Mouse (Mus musculus) adrenal gland, postnatal 14 days (tissue): ENCODE data around the gene Rsph6a. TPM values are rescaled to one million over a fixed set of nuclear protein-coding genes. Genes with fewer than 3 reads are reported as not detected.
A peak's percentile ranks its signal among the peaks of the same experiment; 100 is the strongest.

Experiments
- DNase-seq: peaks from one replicate; pipeline ENCODE4 v3.0.0; 2021; ENCODE audit warnings: mixed read lengths
- microRNA-seq, 2 experiments: library from miRNA; unstranded; fragments of <30 nt; microRNA quantifications; one replicate each; pipeline ENCODE4 v1.2.0; 2021
- total RNA-seq: library from RNA; stranded (reverse); gene quantifications from 2 replicates; pipeline ENCODE4 v1.2.3, GENCODE M21; 2021

Gene Rsph6a
- total RNA-seq, 1 experiment from 2014 or later, result not detected

- no peak for DNase-seq
Observed at GRCm38 (mm10) chr7:19100290-19100689, 45.8 kb downstream of the Rsph6a start.

GRCm38 (mm10) chr7:19103741-19104140 lies 49.3 kb downstream of the Rsph6a start:
- peak; percentile 35 for DNase-seq

- no peak for DNase-seq
Observed at GRCm38 (mm10) chr7:19104486-19104885, 50.0 kb downstream of the Rsph6a start.

GRCm38 (mm10) chr7:19107436-19107835 lies 52.9 kb downstream of the Rsph6a start:
- DNase-seq, result peak; percentile 43

GRCm38 (mm10) chr7:19109565-19109964 lies 55.1 kb downstream of the Rsph6a start:
- no peak for DNase-seq

GRCm38 (mm10) chr7:19118028-19118771 lies 63.7 kb downstream of the Rsph6a start, which contains the start of gene Gm4969:
Gene Gm4969 (minus strand): TSS chr7:19118368.
- peak; percentile 75 for DNase-seq

- DNase-seq, result no peak
Observed at GRCm38 (mm10) chr7:19119083-19119482, 64.6 kb downstream of the Rsph6a start.

- peak; percentile 96 for DNase-seq
Observed at GRCm38 (mm10) chr7:19119631-19120429, 65.3 kb downstream of the Rsph6a start, which contains the start of gene Fbxo46. Gene Fbxo46 (plus strand): TSS chr7:19119859.

- DNase-seq, result peak; percentile 52
Observed at GRCm38 (mm10) chr7:19121686-19122085, 67.2 kb downstream of the Rsph6a start.

Small RNA genes lying within 50 kb of the gene (microRNA-seq; reads per million reads assigned to microRNA genes)
- 0.85 to 2.3 reads per million in 2 experiments for gene Mir3100

Other genes with a start within 250 kb of the Rsph6a start
- gene Psg17, start 233.1 kb upstream of the Rsph6a start, total RNA-seq, result not detected in 2 replicates
- 5.1 and 6.3 TPM in 2 replicates for gene Mill2, start 214.7 kb upstream of the Rsph6a start, total RNA-seq
- 2.3 and 4.5 TPM in 2 replicates for gene Pglyrp1, start 183.4 kb upstream of the Rsph6a start, total RNA-seq
- 12.2 and 12.9 TPM in 2 replicates for gene Ccdc61, start 144.3 kb upstream of the Rsph6a start, total RNA-seq
- 7.2 and 8.0 TPM in 2 replicates for gene Nova2, start 128.8 kb upstream of the Rsph6a start, total RNA-seq
- not detected in 2 replicates for gene Nanos2, start 67.3 kb upstream of the Rsph6a start, total RNA-seq
- gene Mypop, start 63.4 kb upstream of the Rsph6a start, total RNA-seq, result 7.1 and 8.2 TPM in 2 replicates
- 35.9 and 38.6 TPM in 2 replicates for gene Irf2bp1, start 50.6 kb upstream of the Rsph6a start, total RNA-seq
- gene Foxa3, start 31.2 kb upstream of the Rsph6a start, total RNA-seq, result 0.34 and 6.8 TPM in 2 replicates
- 83.7 and 84.3 TPM in 2 replicates for gene Sympk, start 30.3 kb upstream of the Rsph6a start, total RNA-seq
- 45.7 and 47.7 TPM in 2 replicates for gene Dmwd, start 21.5 kb downstream of the Rsph6a start, total RNA-seq
- gene Dmpk, start 29.2 kb downstream of the Rsph6a start, total RNA-seq, result 64.2 and 65.6 TPM in 2 replicates
- gene Six5, start 39.9 kb downstream of the Rsph6a start, total RNA-seq, result 13.3 and 15.3 TPM in 2 replicates
- gene Gm4969, start 63.7 kb downstream of the Rsph6a start, total RNA-seq, result 0.19 TPM in 1 of 2 replicates, not detected in the other
- 11.2 and 11.9 TPM in 2 replicates for gene Fbxo46, start 65.2 kb downstream of the Rsph6a start, total RNA-seq
- gene Qpctl, start 94.6 kb downstream of the Rsph6a start, total RNA-seq, result 13.2 and 15.2 TPM in 2 replicates
- gene Snrpd2, start 95.0 kb downstream of the Rsph6a start, total RNA-seq, result 79.1 and 87.8 TPM in 2 replicates
- 0.71 and 0.93 TPM in 2 replicates for gene Gipr, start 111.4 kb downstream of the Rsph6a start, total RNA-seq
- 36.9 and 46.6 TPM in 2 replicates for gene Eml2, start 121.7 kb downstream of the Rsph6a start, total RNA-seq
- gene Gpr4, start 157.8 kb downstream of the Rsph6a start, total RNA-seq, result 9.7 and 12.4 TPM in 2 replicates
- 27.5 and 28.5 TPM in 2 replicates for gene Opa3, start 173.6 kb downstream of the Rsph6a start, total RNA-seq
- gene Vasp, start 217.1 kb downstream of the Rsph6a start, total RNA-seq, result 62.0 and 79.0 TPM in 2 replicates
- 0.19 TPM in 1 of 2 replicates, not detected in the other for gene Ppm1n, start 225.4 kb downstream of the Rsph6a start, total RNA-seq
- 6.0 and 7.9 TPM in 2 replicates for gene Rtn2, start 227.9 kb downstream of the Rsph6a start, total RNA-seq